Comparison of ENCODE assay signal across 25 mouse cellular contexts in the genomic region with DNA sequence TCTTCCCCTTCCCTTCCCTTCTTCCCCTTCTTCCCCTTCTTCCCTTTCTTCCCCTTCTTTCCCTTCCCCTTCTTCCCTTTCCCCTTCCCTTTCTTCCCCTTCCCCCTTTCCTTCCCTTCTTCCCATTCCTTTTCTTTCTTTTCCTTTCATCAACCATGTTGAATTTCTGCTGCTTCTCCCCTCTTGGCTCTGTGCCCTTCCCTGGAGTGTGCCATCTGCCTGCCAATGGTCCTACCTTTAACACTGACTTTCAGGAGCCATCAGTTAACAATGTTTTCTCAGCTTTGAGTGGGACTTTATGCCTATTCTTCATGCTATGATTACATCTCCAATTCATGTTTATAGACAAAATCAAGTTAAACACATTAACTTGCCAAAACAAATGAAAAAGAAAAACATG.
DNase-seq lines count a peak whose midpoint lies in the region; TF ChIP-seq lines count a peak whose summit lies in the region.
"Had no signal": no experiment of that assay in that cellular context is flagged by ENCODE, and none has a peak within 500 bp of the region (broad histone marks: within the 10 kb centered on the region; RNA-seq: fewer than 3 reads in every experiment).

No protein-coding gene starts in this region.

- no peaks in the 10 kb centered on the region for H3K27me3 ChIP-seq in heart, adult 2 months (ENCODE audit: control insufficient read depth, insufficient read depth, low read length)
- H3K27me3 ChIP-seq: embryonic facial prominence, embryonic 13.5 days; forebrain, embryonic 13.5 days; heart, embryonic 12.5 days; heart, embryonic 15.5 days had no signal

- no peaks in the 10 kb centered on the region for H3K4me1 ChIP-seq in heart, adult 2 months (ENCODE audit: control insufficient read depth, insufficient read depth, low read length)
- H3K4me1 ChIP-seq: embryonic facial prominence, embryonic 10.5 days; embryonic facial prominence, embryonic 13.5 days; forebrain, embryonic 13.5 days; heart, embryonic 12.5 days; heart, embryonic 15.5 days had no signal

- no peaks in the 10 kb centered on the region for H3K79me2 ChIP-seq in heart, adult 2 months (replicated peaks; ENCODE audit: control insufficient read depth, insufficient read depth, low read length)

- TF ChIP-seq POLR2A in heart, adult 2 months (IDR thresholded peaks at IDR 0.05; ENCODE audit: insufficient read depth, low read depth, low read length): no peak

- DNase-seq in cerebellum, postnatal 10 days: peak; percentile 93 to 95
- DNase-seq in cerebellum, adult 11 months: no peak
- DNase-seq in cerebellum, postnatal 36 days: peak; percentile 23 to 36
- no peak for DNase-seq in cerebellum, adult 8-10 months
- peak; percentile 78 for DNase-seq in left cerebral cortex, postnatal 4 days
- DNase-seq in left cerebral cortex, postnatal 10 days (ENCODE audit: extremely low spot score in 1 of 2, low spot score in 2 of 2): no peak
- no peak for DNase-seq in heart, adult 2 months
- DNase-seq: adrenal gland, adult 2 months; adrenal gland, postnatal 14 days; cerebellum, adult 9-11 months; embryo, embryonic 11 days; forebrain, postnatal 0 days; gastrocnemius, adult 2 months; gastrocnemius, postnatal 14 days; heart, adult 11 months; heart, postnatal 10 days; heart, postnatal 36 days; kidney, adult 2 months had no signal

- H3K36me3 ChIP-seq in heart, adult 2 months (ENCODE audit: control insufficient read depth, insufficient read depth, low read length): no peaks in the 10 kb centered on the region
- H3K36me3 ChIP-seq: embryonic facial prominence, embryonic 10.5 days; embryonic facial prominence, embryonic 13.5 days; heart, embryonic 12.5 days; heart, embryonic 15.5 days had no signal

- H3K9ac ChIP-seq in heart, adult 2 months (ENCODE audit: low read depth, low read length): no peak overlapping the region
- H3K9ac ChIP-seq: embryonic facial prominence, embryonic 13.5 days; forebrain, embryonic 13.5 days; forebrain, postnatal 0 days; heart, embryonic 12.5 days; heart, embryonic 15.5 days; hindbrain, embryonic 14.5 days had no signal

- intact Hi-C loops in left cerebral cortex, postnatal 4 days (cut with DNase I): no loop called here
- intact Hi-C loops in left cerebral cortex, postnatal 10 days (cut with DNase I): no loop called here
- intact Hi-C loops in heart, adult 2 months (cut with DNase I): no loop called here

- no peak overlapping the region for H3K4me3 ChIP-seq in heart, adult 2 months
- H3K4me3 ChIP-seq: embryonic facial prominence, embryonic 10.5 days; embryonic facial prominence, embryonic 13.5 days; erythroblast, embryonic 14.5 days; forebrain, embryonic 13.5 days; gastrocnemius, adult 2 months; heart, embryonic 12.5 days; heart, embryonic 15.5 days had no signal

- no peak overlapping the region for H3K27ac ChIP-seq in heart, adult 2 months
- H3K27ac ChIP-seq: embryonic facial prominence, embryonic 10.5 days; embryonic facial prominence, embryonic 13.5 days; forebrain, embryonic 13.5 days; gastrocnemius, adult 2 months; heart, embryonic 15.5 days; hindbrain, embryonic 14.5 days had no signal

- no peak for TF ChIP-seq EP300 in heart, adult 2 months (IDR thresholded peaks at IDR 0.05; ENCODE audit: insufficient read depth, low read depth, low read length)

- TF ChIP-seq CTCF in heart, adult 2 months (IDR thresholded peaks at IDR 0.05): no peak

Comparison
In these comparisons a context has a peak if more than half of its experiments do, and no peak if none do; other contexts are left out.
1. DNase-seq: peak in cerebellum, postnatal 10 days (2 of 2), cerebellum, postnatal 36 days (2 of 2) and left cerebral cortex, postnatal 4 days (single experiment); none in cerebellum, adult 11 months (single experiment), cerebellum, adult 8-10 months (single experiment), left cerebral cortex, postnatal 10 days (0 of 2) and heart, adult 2 months (0 of 2).